Mouse (Mus musculus) liver, embryonic 12.5 days (tissue): ENCODE results near the gene Nms. TPM values are rescaled to one million over a fixed set of nuclear protein-coding genes. Genes with fewer than 3 reads are reported as not detected.

Experiments used
- polyA plus RNA-seq: library from polyadenylated mRNA; unstranded; fragments of >200 nt; fragmentation: Nextera tagmentation; extraction: Ambion mirVana; gene quantifications from 2 replicates; pipeline ENCODE4 v1.2.1, GENCODE M21; 2016

Nms gene
- polyA plus RNA-seq, 1 experiment from 2014 or later, result not detected

Other genes with a start within 250 kb of the Nms start
- gene Lonrf2, start 102.4 kb upstream of the Nms start, polyA plus RNA-seq, result 0.15 and 0.31 TPM in 2 replicates
- 0.61 and 0.86 TPM in 2 replicates for gene Chst10, start 41.0 kb upstream of the Nms start, polyA plus RNA-seq
- gene Pdcl3, start 46.5 kb downstream of the Nms start, polyA plus RNA-seq, result 61.0 TPM in 2 replicates